Mouse (Mus musculus): ENCODE results near the gene Nup93. TPM values are rescaled to one million over a fixed set of nuclear protein-coding genes. Genes with fewer than 3 reads are reported as not detected.
A peak's percentile ranks its signal among the peaks of the same experiment; 100 is the strongest.

The Nup93 gene
- total and polyA plus RNA-seq, 2 experiments from 2014 or later, result 36.7 to 43.7 TPM

GRCm38 (mm10) chr8:94186542-94186941, 27.8 kb upstream of the Nup93 start:
- no peaks in the 10 kb centered on the region for H3K9me3 ChIP-seq (ENCODE audit: low read length)
- no peaks in the 10 kb centered on the region for H3K36me3 ChIP-seq (ENCODE audit: insufficient read depth)
- DNase-seq (peak; percentile 44), ATAC-seq (peak; percentile 28)
- H3K4me3 ChIP-seq (ENCODE audit: low read depth, low read length), result no peak overlapping the region
- H3K4me2 ChIP-seq (ENCODE audit: low read depth), result 0 out of 2 replicates have a peak overlapping the region, but pooled peaks have one; percentile 3
- no peaks in the 10 kb centered on the region for H3K4me1 ChIP-seq (ENCODE audit: insufficient read depth)
- 16% methylated on average over 17 of the region's 17 CpGs for WGBS
- TF ChIP-seq CTCF (IDR thresholded peaks at IDR 0.05; ENCODE audit: low read depth), result peak; percentile 69
- peaks cover 24% of the 10 kb centered on the region for H3K27me3 ChIP-seq (ENCODE audit: insufficient read depth, low read length)
- no peak overlapping the region for H3K9ac ChIP-seq
- H3K27ac ChIP-seq (ENCODE audit: low read depth, low read length), result no peak overlapping the region

- no peaks in the 10 kb centered on the region for H3K4me1 ChIP-seq (ENCODE audit: insufficient read depth)
- 41% methylated on average over 21 of the region's 21 CpGs for WGBS
- H3K4me2 ChIP-seq (ENCODE audit: low read depth), result no peak overlapping the region
- H3K27ac ChIP-seq (ENCODE audit: low read depth, low read length), result no peak overlapping the region
- H3K4me3 ChIP-seq (ENCODE audit: low read depth, low read length), result no peak overlapping the region
- H3K27me3 ChIP-seq (ENCODE audit: insufficient read depth, low read length), result peaks cover 24% of the 10 kb centered on the region
- DNase-seq, result no peak
- ATAC-seq, result no peak
- H3K36me3 ChIP-seq (ENCODE audit: insufficient read depth), result no peaks in the 10 kb centered on the region
- no peak overlapping the region for H3K9ac ChIP-seq
- no peaks in the 10 kb centered on the region for H3K9me3 ChIP-seq (ENCODE audit: low read length)
- no peak for TF ChIP-seq CTCF (IDR thresholded peaks at IDR 0.05; ENCODE audit: low read depth)
Measured at GRCm38 (mm10) chr8:94187290-94188002, 26.9 kb upstream of the Nup93 start.

GRCm38 (mm10) chr8:94189275-94190031, 24.9 kb upstream of the Nup93 start:
- TF ChIP-seq CTCF (IDR thresholded peaks at IDR 0.05; ENCODE audit: low read depth), result no peak
- ATAC-seq (peak; percentile 68), DNase-seq (peak; percentile 72)
- Histone ChIP-seq H3K4me1 (ENCODE audit: insufficient read depth) (no peaks in the 10 kb centered on the region), H3K27ac (ENCODE audit: low read depth, low read length) (peak overlapping the region; percentile 24; the same call in 1 of the 2 replicates), H3K4me3 (ENCODE audit: low read depth, low read length) (no peak overlapping the region), H3K4me2 (ENCODE audit: low read depth) (no peak overlapping the region), H3K27me3 (ENCODE audit: insufficient read depth, low read length) (peaks cover 8% of the 10 kb centered on the region), H3K9me3 (ENCODE audit: low read length) (no peaks in the 10 kb centered on the region), H3K9ac (no peak overlapping the region), H3K36me3 (ENCODE audit: insufficient read depth) (no peaks in the 10 kb centered on the region)
- WGBS, result 37% methylated on average over 13 of the region's 13 CpGs

- H3K9me3 ChIP-seq (ENCODE audit: low read length), result no peaks in the 10 kb centered on the region
- TF ChIP-seq CTCF (IDR thresholded peaks at IDR 0.05; ENCODE audit: low read depth), result no peak
- peaks cover 2% of the 10 kb centered on the region; the same call in 1 of the 2 replicates for H3K27me3 ChIP-seq (ENCODE audit: insufficient read depth, low read length)
- DNase-seq, result no peak
- WGBS, result 35% methylated on average over 21 of the region's 21 CpGs
- H3K4me3 ChIP-seq (ENCODE audit: low read depth, low read length), result no peak overlapping the region
- no peak overlapping the region for H3K9ac ChIP-seq
- H3K4me1 ChIP-seq (ENCODE audit: insufficient read depth), result no peaks in the 10 kb centered on the region
- H3K4me2 ChIP-seq (ENCODE audit: low read depth), result peak overlapping the region; percentile 27
- H3K27ac ChIP-seq (ENCODE audit: low read depth, low read length), result no peak overlapping the region
- H3K36me3 ChIP-seq (ENCODE audit: insufficient read depth), result no peaks in the 10 kb centered on the region
- ATAC-seq, result no peak
Measured at GRCm38 (mm10) chr8:94191101-94191691, 23.2 kb upstream of the Nup93 start.

- no peak for DNase-seq
- no peak for TF ChIP-seq CTCF (IDR thresholded peaks at IDR 0.05; ENCODE audit: low read depth)
Measured at GRCm38 (mm10) chr8:94192926-94193325, 21.4 kb upstream of the Nup93 start.

GRCm38 (mm10) chr8:94194591-94195223, 19.7 kb upstream of the Nup93 start:
- Histone ChIP-seq H3K9ac (no peak overlapping the region), H3K4me3 (ENCODE audit: low read depth, low read length) (no peak overlapping the region), H3K36me3 (ENCODE audit: insufficient read depth) (no peaks in the 10 kb centered on the region), H3K27ac (ENCODE audit: low read depth, low read length) (no peak overlapping the region), H3K4me1 (ENCODE audit: insufficient read depth) (no peaks in the 10 kb centered on the region), H3K9me3 (ENCODE audit: low read length) (no peaks in the 10 kb centered on the region), H3K4me2 (ENCODE audit: low read depth) (no peak overlapping the region), H3K27me3 (ENCODE audit: insufficient read depth, low read length) (no peaks in the 10 kb centered on the region)
- DNase-seq (no peak), ATAC-seq (no peak)
- WGBS, result 79% methylated on average over 7 of the region's 7 CpGs
- TF ChIP-seq CTCF (IDR thresholded peaks at IDR 0.05; ENCODE audit: low read depth), result no peak

More at GRCm38 (mm10) chr8:94192926-94193325, 21.4 kb upstream of the Nup93 start:
- Histone ChIP-seq H3K9ac (no peak overlapping the region), H3K36me3 (ENCODE audit: insufficient read depth) (no peaks in the 10 kb centered on the region), H3K9me3 (ENCODE audit: low read length) (no peaks in the 10 kb centered on the region), H3K27ac (ENCODE audit: low read depth, low read length) (no peak overlapping the region), H3K27me3 (ENCODE audit: insufficient read depth, low read length) (no peaks in the 10 kb centered on the region), H3K4me2 (ENCODE audit: low read depth) (no peak overlapping the region), H3K4me1 (ENCODE audit: insufficient read depth) (no peaks in the 10 kb centered on the region), H3K4me3 (ENCODE audit: low read depth, low read length) (no peak overlapping the region)
- WGBS, result 52% methylated on average over 1 of the region's 1 CpGs
- ATAC-seq, result no peak

Measured in forebrain, postnatal 0 days (tissue).